Mouse (Mus musculus): Measurements from ENCODE around the gene Prkag3.

Prkag3 gene

DNA sequence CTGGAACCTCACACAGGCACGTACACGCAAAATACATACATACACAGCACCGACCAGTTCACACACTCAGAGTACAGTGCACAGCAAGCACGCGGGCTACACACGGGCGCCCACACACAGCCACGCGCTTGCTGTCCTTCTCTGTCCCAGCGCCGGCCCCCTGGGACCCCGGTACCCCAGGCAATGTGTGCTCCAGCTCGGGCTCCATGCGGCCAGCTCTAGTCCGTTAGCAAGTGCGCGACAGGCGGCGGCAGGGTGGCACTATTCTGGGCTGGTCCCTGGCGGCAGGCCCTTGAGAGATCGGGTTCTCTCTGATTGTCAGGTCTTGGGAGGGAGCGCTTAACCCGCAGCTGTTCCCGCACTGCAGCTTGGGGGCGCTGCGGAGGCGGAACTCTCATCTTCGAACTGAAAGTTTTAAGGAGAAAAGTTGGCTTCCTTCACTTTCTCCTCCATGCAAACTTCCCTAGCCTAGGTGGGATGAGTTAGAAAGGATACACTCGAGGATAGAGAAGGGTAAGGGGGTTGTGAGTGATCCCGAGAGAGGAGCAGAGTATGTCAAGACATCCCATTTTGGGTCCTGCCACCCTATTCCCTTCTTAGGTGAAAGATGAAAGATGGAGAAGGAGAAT lies at the start of gene Prkag3:
Gene Prkag3 (minus strand): TSS at position 579 of the 629 bp plus-strand sequence.
- DNase-seq = peak; percentile 71

DNA sequence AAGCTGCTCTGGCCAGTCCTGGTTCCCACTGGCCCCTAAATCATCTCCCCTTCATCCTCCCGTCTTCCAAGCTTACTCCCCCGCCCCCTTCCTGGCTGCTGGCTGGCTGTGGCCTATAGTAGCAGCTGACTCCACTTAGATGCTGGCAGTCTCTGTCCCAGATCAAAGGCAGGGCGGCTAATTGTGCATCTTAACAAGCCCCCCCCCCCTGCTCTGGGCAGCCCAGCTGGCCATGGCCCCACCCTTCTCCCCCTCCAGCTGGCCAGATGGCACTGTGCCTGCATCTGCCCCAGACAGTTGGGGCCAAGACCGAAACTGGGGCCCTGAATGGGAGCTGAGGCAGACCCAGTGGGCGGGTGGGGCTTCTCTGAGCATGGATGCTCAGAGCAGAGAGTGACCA lies 48.4 kb upstream of the Prkag3 start:
- peak; percentile 96 for DNase-seq

DNA sequence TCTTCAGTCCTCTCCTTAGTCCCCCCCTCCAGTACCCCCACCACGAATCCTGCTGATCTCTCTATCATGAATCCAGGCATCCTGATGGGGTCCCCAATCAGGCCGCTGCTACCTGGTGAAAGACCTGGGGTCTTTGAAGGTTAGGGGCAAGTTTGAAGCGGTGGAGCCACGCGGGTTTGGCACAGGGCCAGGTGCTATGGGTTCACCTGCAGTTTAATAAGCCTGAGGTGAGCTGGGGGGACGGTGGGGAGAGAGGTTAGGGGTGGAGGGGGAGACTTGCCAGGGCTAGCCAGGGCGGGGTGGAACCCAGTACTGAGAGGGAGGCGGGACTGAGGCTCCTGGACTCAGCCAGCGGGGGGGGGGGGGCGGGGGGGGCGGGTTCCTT lies 46.1 kb upstream of the Prkag3 start:
- no peak for DNase-seq

DNA sequence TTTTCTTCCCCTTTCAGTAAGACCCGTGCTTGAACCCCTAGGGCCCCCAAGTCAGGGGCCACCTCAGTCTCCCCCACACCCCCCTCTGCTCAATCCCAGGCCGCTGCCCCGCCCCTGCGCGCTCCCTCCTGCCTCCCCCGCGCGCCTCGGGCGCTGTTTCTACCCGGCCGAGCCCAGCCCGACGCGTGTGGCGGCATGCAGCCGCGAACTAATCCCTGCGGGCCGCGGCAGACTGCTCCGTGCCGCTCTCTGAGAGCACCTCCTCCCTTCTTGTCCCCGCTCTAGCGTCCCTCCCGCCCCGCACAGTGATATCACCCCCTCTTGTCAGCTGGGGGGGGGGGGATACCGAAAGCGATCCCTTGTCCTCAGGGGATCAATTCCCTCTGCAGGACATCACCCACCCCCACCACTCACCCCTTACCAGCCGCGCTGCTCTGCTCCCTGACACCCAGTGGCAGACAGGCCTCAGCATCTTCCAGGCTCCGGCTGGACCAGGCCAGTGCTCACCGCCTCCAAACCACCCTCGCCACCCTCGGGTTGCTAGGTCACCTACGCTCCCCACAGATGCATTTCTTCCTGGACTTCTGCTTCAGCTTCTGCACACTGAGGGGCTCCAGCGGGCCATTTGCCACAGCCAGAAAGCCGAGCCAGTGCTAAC lies 45.6 kb upstream of the Prkag3 start:
- DNase-seq = peak; percentile 74

DNA sequence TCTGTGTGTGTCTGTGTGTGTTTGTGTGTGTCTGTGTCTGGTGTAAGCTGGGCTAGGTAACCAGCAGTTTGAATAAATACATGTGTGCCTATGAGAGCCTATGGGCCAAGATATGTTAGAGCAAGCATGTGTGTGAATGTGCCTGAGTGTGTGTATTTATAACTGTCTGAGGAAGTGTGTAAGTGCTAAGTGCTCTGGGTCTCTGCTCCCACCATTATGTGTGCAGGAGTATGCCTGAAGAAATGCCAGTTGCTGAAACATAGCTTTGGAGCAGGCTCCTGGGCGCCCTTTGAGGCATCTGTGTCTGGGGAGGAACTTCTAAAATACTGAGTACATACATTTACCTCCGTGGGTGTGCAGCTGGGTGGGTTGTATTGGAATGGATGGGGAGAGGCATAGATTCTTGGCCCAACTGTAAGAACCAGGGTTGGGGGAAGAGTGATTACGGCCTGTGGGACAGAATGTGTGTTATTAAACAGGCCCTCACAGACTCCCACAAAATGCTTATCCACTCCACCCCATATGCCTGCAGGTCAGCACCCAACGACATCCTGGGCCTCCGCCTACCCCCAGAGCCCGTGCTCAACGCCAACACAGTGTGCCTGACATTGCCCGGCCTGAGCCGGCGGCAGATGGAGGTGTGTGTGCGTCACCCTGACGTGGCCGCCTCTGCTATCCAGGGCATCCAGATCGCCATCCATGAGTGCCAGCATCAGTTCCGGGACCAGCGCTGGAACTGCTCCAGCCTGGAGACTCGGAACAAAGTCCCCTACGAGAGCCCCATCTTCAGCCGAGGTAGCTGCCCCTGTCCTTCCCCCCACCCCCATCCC lies 44.0 kb upstream of the Prkag3 start:
- DNase-seq = no peak

DNA sequence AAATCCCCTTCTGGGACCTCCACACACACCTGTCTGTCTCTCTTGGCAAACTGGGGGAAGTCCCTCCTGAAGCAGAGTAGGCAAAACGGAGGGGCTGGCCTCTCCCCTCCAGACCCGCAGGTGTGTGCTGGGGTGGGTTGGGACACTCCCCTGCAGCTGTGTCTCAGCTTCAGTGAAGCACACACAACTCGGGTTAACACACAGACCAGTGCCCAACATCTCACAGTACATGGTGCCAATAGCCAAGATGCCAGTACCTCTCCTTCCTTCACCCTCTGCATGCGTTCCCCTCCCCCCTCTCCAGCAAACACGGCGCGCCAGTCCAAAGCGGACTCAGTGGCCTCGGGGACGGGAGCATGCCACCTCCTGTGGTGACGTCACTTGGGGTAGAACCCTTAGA lies 42.2 kb upstream of the Prkag3 start, which contains the start of gene Wnt10a:
Gene Wnt10a (plus strand): TSS at position 268 of the 400 bp plus-strand sequence.
- DNase-seq = peak; percentile 46

DNA sequence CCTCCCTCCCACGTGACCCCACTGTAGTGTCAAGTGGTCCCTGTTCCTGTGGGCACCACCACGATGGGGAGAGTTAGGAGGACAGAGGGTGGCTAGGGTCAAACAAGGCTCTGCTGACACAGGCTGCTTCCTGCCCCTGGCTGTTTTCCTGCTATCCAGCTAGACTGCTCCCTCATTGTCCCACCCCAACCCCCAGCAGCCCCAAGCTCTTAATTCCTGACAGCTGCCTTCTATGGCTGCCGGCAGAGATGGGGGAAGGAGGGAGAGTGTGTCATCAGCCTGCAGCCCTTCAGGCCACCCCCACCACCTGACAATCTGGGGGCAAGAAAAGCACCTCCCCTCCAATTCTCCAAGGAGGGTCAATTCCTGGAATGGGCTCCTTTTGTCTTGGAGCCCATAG lies 41.1 kb upstream of the Prkag3 start:
- DNase-seq = peak; percentile 56

DNA sequence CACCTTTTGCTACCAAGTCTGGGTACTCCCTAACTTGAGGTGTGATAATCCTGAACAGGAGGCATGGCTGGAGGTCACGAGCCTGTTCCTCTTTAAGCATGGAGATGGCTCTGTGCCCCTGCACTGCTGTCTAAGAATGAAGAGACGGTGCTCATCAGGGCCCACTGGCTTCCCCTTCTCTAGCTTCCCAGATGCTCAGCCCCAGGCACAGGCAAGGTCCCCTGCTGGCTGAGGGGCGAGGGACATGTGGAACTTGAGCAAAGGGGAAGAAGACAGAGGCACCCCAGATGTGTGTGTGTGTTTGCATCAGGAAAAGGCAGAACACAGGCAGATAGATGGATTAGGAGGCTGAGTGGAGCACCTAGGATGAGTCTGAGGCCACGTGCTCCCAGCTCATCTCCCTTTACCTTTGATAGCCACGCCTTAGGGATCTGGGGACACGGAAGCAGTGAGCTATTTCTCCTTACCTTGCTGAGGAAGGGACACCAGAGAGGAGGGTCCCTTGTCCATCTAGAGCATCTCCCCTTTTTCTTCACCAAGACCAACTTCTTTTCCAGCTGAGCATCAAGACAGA lies 39.7 kb upstream of the Prkag3 start:
- DNase-seq = no peak

DNA sequence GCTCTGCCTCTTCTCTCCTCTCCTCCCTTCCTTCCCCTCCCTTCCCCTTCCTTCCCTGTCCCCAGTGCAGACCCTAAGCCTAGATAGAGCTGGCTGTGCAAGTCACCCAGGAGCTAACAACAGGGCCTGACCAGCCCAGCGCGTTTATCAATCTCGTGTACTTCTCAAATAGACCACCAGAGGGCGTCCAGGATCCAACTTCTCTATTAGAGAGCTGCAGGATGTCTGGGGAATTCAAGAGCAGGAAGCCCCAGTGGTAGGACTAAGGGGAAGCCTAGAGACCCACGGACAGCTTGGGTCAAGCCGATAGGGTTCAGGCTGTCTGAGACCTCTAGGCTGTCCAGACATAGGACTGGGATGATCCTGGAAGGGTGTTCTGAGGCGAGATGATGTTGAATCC lies 38.8 kb upstream of the Prkag3 start:
- peak; percentile 89 for DNase-seq

DNA sequence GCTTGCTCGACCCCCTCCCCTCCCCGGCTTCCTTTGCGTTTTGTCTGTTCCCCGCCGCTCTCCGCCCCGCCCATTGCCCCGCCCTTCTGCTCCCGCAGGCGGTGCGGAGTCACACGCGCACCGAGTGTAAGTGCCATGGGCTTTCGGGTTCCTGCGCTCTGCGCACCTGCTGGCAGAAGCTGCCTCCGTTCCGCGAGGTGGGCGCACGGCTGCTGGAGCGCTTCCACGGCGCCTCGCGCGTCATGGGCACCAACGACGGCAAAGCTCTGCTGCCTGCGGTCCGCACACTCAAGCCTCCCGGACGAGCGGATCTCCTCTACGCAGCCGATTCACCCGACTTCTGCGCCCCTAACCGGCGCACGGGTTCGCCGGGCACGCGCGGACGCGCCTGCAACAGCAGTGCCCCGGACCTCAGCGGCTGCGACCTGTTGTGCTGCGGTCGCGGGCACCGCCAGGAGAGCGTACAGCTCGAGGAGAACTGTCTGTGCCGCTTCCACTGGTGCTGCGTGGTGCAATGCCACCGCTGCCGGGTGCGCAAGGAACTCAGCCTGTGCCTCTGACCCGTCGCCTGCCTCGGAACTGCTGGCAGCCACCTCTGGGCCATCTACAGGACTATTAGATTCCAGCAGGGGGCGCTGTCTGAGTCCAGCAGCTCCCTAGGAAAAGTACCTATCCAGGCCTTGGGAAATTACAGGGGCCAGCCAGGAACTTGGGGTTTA lies 35.2 kb upstream of the Prkag3 start:
- DNase-seq = peak; percentile 80

DNA sequence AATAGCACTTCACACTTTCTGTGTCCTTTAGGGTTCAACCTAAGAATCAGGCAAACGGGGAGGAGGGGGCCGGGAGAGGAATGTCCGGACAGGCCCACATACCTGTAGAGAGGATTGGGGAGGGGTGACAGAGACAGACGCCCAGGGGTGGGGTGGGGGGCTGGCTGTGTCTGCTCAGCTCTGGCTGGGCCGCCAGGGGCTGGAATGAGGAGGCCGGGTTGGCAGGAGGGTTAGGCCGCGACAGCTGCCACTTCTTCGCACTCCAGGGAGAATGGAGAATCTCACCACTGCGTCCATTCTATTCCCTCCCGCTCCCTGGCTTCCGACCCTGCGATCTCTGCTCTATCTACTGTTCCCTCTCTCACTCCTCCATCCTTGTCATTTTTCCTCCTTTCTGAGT lies 34.5 kb upstream of the Prkag3 start:
- DNase-seq = no peak

DNA sequence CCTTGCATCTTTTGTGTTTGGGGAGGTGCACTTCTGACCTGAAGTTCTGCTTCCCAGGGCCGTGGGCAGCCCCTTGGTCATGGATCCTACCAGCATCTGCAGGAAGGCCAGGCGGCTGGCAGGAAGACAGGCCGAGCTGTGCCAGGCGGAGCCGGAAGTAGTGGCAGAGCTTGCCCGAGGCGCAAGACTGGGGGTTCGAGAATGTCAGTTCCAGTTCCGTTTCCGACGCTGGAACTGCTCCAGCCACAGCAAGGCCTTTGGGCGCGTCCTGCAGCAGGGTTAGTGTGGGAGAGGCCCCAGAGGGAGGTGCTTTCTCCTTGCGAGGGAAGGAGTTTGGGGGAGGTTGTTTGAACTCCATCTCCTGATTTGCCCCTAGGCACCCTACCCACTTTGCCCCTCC lies 33.0 kb upstream of the Prkag3 start:
- no peak for DNase-seq

DNA sequence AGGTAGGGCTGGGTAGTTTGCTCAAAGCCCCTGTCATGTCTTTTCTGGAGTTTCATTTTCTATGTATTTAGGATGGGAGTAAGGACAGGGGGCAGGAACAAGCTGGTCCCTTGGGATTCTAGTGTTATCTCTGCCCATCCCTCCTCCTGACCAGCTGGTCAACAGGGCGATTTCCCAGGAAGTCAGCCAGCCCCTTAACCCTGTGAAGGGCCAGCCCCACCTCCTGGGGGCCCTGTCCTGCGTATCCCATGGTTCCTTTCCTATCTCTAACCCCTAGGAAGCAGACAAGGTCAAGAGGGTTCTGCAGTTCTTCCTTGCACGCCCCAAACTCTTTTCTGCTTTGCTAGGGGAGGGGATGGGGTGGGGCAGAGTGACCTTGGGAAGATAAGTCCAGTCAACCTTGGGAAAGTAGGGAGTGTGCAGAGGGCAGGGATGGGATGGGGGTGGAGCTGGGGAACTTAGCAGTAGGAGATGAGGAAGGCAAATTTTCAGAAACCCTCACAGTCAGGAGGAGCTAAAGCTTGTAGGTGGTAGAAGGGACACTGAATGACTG lies 30.0 kb upstream of the Prkag3 start:
- DNase-seq = no peak

DNA sequence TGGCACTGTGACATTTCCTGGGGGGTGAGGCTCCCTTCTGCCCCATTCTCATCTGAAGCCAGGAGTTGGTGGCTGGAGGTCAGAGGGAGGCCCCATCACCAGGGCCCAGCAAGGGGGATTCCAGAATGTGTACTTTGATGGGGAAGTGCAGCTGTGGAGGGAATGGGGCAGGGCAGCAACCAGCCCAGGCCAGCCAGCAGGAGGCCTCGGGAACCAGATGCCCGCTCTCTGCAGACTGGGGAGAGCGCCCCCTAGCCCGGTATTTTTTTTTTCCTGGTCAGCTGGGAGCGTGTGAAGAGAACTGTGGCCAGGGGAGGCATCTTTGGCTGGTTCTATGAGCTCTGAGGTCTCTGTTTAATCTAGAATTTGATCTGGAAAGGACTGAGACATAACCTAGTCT lies 26.8 kb upstream of the Prkag3 start:
- peak; percentile 62 for DNase-seq

DNA sequence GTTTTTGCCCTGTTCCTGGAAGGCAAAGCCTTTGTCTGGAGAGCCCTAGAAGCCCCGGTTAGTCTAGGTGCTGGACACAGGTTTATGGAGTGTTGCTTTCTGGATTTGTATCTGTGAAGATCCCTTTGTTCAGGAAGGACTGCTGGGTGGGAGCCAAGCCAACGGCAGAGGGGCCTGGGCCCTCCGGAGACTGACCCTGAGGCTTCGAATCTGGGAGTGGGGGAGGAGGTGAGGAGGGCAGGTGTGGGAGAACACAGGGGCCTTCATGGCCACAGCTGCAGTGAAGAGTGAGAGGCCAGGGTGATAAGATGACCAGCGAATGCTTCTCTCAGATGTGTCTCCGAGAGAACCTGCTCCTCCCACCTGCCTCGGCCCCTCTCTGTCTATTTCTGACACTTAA lies 25.0 kb upstream of the Prkag3 start:
- no peak for DNase-seq

DNA sequence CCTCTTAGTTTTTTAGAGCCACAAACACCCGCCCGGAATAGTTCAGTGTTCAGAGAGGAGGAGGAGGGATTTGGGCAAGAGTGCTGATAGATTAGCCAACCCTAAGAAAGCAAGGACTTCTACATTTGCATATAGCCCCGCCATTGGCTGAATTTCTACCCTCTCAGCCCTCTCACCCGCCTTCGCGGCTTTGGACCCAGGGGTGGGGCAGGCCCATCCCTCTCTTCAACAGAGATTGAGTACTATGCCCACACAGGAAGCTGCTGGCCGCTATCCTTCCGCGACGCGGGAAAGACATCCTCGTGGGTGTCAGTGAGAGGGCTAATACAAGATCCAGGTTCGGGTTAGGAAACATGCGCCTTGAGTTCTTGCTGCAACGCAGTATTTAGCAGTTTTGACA lies 24.1 kb upstream of the Prkag3 start:
- DNase-seq = peak; percentile 94

DNA sequence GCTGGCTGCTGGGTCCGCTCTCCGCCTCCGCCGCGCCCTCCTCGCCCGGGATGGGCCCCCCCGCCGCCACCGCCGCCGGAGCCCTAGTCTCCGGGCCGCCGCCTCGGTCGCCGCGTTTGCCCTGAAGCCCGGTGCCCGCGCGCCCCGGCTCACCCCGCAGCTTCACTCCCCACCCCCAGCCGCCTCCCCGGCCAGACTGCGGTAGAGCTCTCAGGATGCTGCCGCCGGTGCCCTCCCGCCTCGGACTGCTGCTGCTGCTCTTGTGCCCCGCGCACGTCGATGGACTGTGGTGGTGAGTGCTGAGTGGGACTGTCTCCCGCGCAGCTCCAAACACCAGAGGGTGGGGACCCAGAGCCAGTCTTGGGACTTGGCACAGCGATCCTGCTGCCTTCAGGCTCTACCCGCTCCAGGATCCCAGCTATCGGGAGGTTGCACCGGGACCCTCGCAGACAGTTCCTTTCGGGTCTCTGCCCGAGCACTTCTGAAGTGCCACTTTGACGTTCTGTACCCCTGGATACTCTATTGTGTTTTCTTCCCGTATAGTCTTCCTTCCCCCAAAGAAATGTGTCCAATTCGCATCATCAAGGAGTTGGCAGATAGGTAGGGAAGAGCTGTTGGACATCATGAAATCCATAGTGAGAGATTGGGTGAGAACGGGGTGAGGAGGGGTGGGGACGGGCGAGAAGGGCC lies 23.1 kb upstream of the Prkag3 start:
- peak; percentile 58 for DNase-seq

DNA sequence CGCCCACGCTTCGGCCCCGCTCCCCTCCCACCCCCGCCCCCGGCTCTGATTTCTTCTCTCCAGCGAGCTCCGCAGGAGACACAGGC lies 22.7 kb upstream of the Prkag3 start, which contains the start of gene Wnt6:
Gene Wnt6 (plus strand): TSS at position 48 of the 86 bp plus-strand sequence.
- DNase-seq = no peak

DNA sequence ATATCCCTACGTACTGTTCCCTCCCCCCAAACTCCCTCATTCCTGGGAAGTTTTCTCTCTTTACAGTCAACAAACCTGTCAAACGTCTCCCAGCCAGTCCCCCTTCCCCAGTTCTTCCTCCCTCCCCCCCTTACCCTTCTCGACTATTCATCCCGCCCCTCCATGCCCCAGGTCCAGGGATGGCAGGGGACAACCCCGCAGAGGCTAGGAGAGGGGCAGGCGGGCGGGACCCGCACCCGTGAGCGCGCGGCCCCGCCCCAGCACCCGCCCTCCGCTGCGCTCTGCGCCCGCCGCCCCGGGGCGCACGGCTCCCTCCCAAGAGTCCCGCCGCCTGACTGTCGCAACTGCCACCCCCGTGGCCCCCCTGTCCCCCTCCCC lies 22.4 kb upstream of the Prkag3 start:
- DNase-seq = peak; percentile 37

DNA sequence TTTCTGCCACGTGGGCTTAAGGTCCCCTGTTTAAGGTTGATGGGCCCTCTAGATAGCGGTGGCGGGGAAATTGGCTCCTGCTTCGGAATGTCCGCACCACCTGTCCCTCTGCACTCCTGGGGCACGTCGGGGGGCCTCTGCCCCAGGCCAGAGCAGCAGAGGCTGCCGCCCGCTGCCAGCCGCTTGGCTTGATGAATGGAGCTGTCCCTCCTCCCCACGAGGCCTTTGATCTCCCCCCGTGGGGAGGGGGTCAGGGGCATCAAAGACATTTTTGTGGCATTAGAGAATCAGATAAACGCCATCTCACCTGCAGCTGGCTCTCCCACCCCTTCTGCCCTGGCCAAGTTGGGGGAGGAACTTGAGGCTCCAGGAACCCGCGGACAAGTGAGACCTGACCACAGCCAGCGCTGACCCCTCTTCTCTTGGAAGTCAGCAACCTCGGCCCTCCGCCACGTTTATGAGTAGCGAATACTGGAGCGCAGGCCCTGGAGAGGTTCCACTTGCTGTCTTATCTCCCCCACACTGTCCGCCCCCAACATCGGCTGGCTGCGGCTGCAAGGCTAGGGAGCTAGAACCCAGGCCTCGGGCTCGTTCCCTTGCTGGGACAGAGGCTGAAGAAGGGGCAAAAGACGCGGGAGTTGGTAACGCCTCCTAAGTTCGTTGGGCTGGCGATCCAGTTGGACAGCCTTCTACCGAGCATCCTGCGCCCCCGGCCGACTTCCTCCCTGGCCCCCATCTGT lies 21.9 kb upstream of the Prkag3 start:
- DNase-seq = peak; percentile 36

DNA sequence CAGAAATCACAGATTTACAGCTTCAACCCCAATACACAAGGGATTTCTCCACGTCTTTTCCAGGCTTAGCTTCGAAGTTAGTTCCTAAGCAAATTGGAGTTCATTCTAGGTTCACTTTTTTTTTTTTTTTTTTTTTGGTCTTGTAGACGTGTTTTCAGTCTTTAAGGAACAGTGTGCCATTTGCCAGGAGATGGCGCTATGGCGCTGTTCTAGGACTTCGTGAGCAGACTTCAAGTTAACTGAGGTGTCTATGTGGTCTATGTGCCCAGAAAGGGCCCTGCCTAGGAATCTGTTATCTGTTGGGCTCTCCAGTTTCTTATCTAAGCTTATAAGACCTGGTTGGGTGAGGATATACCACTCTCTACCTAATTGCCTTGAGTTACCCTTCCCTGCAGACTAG lies 14.1 kb upstream of the Prkag3 start:
- peak; percentile 87 for DNase-seq

DNA sequence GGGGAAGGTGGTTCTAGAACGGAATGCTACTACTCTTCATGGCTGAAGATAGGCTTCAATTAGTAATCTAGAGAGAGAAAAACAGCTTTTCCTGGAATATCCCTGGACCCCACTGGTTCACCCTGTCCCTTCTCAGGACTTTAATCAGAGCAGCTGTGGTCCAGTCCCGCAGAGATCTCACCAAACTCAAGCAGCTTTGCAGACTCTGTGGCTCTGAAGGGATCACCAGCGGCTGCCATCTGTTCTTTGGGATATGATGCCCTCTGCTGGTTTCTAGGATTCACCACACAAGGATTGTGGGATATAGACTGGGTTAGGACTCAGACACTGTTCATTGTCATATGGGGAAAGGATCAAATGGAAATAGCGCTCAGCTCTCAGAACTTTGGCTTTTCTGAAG lies 10.8 kb upstream of the Prkag3 start:
- peak; percentile 82 for DNase-seq
